Mouse (Mus musculus) liver, embryonic 16.5 days (tissue): Measurements from ENCODE around the gene Bace2. TPM values are rescaled to one million over a fixed set of nuclear protein-coding genes. Genes with fewer than 3 reads are reported as not detected.

Experiments used
- ATAC-seq: fragments of 200-750 bp; cut with Nextera tagmentation; 2 replicates; pipeline ENCODE4 v1.8.0; 2017; ENCODE audit warnings: low read depth, mild to moderate bottlenecking, moderate number of reproducible peaks, moderate library complexity
- H3K27ac ChIP-seq: fragments of 300-500 bp; sonication (generic); 2 replicates; pipeline ENCODE4 v1.5.1; 2014; ENCODE audit warnings: mild to moderate bottlenecking, low read length
- H3K27me3 ChIP-seq: fragments of 300-500 bp; sonication (generic); 2 replicates; pipeline ENCODE4 v1.6.1; 2014; ENCODE audit warnings: low read depth, low read length, mixed read lengths; ENCODE audit not compliant: control insufficient read depth, insufficient read depth
- H3K36me3 ChIP-seq: fragments of 300-500 bp; sonication (generic); 2 replicates; pipeline ENCODE4 v1.6.1; 2014; ENCODE audit warnings: mild to moderate bottlenecking; ENCODE audit not compliant: control insufficient read depth, insufficient read depth
- H3K4me1 ChIP-seq: fragments of 300-500 bp; sonication (generic); 2 replicates; pipeline ENCODE4 v1.6.1; 2014; ENCODE audit warnings: low read depth, low read length, mixed read lengths; ENCODE audit not compliant: control insufficient read depth
- H3K4me2 ChIP-seq: fragments of 300-500 bp; sonication (generic); 2 replicates; pipeline ENCODE4 v1.6.1; 2014; ENCODE audit warnings: low read depth, low read length, mixed read lengths
- H3K4me3 ChIP-seq: fragments of 300-500 bp; sonication (generic); 2 replicates; pipeline ENCODE4 v1.5.1; 2014; ENCODE audit warnings: low read depth, mild to moderate bottlenecking, low read length
- H3K9ac ChIP-seq: fragments of 300-500 bp; sonication (generic); 2 replicates; pipeline ENCODE4 v1.6.1; 2014; ENCODE audit warnings: low read depth, low read length
- H3K9me3 ChIP-seq: fragments of 300-500 bp; sonication (generic); replicated peaks from 2 replicates; pipeline ENCODE4 v1.6.1; 2016; ENCODE audit warnings: low read length; ENCODE audit not compliant: control insufficient read depth
- WGBS: fragments of 180-500 bp; shearing (Covaris S2); extraction: QIAGEN DNeasy Blood & Tissue Kit; methylation state at CpG from one replicate; pipeline ENCODE4 v1.1.7; 2014; ENCODE audit not compliant: insufficient replicate concordance; 5-methylcytosine and 5-hydroxymethylcytosine counted together
- polyA plus RNA-seq: library from polyadenylated mRNA; unstranded; fragments of >200 nt; fragmentation: Nextera tagmentation; extraction: Ambion mirVana; gene quantifications from 2 replicates; pipeline ENCODE4 v1.2.1, GENCODE M21; 2015

The Bace2 gene
- polyA plus RNA-seq, 1 experiment from 2014 or later: 6.7 TPM

DNA sequence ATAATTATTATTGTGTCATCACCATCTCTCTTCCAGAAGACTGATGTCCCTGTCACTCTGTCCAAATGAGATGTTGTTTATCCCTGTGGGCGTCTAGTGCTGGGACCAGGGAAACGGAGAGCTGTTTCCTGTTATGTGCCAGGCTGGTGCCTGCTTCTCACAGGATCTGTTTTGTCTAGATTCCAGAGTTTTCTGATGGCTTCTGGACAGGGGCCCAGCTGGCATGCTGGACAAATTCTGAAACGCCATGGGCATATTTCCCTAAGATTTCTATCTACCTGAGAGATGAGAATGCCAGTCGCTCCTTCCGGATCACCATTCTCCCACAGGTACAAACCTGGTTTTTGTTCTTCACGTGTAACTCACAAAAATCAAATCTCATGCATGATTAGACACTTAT, 65.1 kb downstream of the Bace2 start:
- H3K27me3 ChIP-seq: no peaks in the 10 kb centered on the region
- 56% methylated on average over 6 of the region's 6 CpGs for WGBS
- ATAC-seq: no peak
- H3K4me3 ChIP-seq: no peak overlapping the region
- H3K9ac ChIP-seq: no peak overlapping the region
- H3K4me1 ChIP-seq: no peaks in the 10 kb centered on the region
- no peak overlapping the region for H3K4me2 ChIP-seq
- no peak overlapping the region for H3K27ac ChIP-seq
- no peaks in the 10 kb centered on the region for H3K9me3 ChIP-seq
- H3K36me3 ChIP-seq: no peaks in the 10 kb centered on the region

DNA sequence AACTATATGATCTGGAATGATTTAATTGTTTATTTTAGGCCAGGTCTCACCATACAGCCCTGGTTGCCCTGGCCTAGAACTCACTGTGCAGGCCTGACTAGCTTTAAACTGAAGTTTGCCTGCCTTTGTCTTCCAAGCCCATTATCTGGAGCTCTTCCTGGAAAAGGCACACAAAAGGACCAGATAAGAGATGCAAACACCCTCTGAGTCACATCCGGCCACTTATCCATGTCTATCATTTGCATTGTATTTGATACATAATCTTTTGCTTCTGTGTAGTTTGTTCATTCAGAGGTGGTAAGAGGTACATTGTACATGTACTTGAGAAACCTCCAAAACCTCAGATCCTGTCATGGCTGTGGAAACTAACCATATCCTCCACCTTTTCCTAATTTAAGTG, 67.1 kb downstream of the Bace2 start:
- no peaks in the 10 kb centered on the region for H3K9me3 ChIP-seq
- no peak overlapping the region for H3K4me2 ChIP-seq
- no peak for ATAC-seq
- no peak overlapping the region for H3K9ac ChIP-seq
- H3K27ac ChIP-seq: no peak overlapping the region
- H3K36me3 ChIP-seq: no peaks in the 10 kb centered on the region
- 48% methylated on average over 1 of the region's 1 CpGs for WGBS
- H3K4me3 ChIP-seq: no peak overlapping the region
- no peaks in the 10 kb centered on the region for H3K4me1 ChIP-seq
- no peaks in the 10 kb centered on the region for H3K27me3 ChIP-seq

DNA sequence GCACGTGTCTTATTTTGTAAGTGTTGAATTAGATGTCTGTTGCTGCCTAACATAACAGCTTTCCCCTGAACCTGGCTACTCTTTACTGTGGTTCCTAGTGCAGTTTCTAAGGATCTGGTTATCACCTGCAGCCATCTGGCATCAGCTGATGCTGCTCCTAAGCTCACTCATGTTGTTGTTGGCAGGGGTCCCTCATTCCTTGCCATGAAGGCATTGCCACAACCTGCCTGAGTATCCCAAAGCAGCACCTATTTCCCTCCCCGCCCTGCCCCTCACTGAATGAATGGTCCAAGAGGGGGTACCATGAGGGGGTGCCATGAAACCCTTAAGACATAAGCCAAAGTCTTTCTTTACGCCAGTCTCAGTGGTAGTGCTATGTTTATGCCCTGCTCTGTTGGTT, 71.5 kb downstream of the Bace2 start:
- no peak for ATAC-seq
- Histone ChIP-seq H3K9ac (no peak overlapping the region), H3K27ac (no peak overlapping the region), H3K4me1 (no peaks in the 10 kb centered on the region), H3K36me3 (no peaks in the 10 kb centered on the region), H3K4me3 (no peak overlapping the region), H3K4me2 (no peak overlapping the region), H3K27me3 (no peaks in the 10 kb centered on the region), H3K9me3 (no peaks in the 10 kb centered on the region)
- 48% methylated on average over 3 of the region's 3 CpGs for whole genome bisulfite sequencing

DNA sequence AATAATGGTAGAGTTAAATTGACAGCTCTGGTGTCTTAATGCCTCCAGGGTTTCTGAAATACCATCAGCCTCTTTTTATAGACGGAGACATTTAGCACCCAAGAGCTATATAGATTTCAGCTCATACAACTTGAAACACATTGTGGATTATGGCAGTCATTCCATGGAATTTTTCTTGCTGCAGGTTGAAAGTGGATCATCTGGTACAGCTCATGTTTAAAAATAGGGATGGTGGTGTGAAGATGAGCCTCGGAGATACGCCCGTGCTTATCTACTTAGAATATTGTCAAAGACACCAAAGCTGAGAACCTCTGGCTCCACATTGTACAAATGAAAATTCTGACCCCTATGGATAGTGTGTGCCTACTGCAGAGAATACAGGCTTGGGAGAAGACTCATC, 73.5 kb downstream of the Bace2 start:
- Histone ChIP-seq H3K9me3 (no peaks in the 10 kb centered on the region), H3K4me3 (no peak overlapping the region), H3K9ac (no peak overlapping the region), H3K36me3 (no peaks in the 10 kb centered on the region), H3K4me1 (no peaks in the 10 kb centered on the region), H3K27ac (no peak overlapping the region), H3K4me2 (no peak overlapping the region), H3K27me3 (no peaks in the 10 kb centered on the region)
- 68% methylated on average over 4 of the region's 4 CpGs for WGBS
- ATAC-seq: no peak

DNA sequence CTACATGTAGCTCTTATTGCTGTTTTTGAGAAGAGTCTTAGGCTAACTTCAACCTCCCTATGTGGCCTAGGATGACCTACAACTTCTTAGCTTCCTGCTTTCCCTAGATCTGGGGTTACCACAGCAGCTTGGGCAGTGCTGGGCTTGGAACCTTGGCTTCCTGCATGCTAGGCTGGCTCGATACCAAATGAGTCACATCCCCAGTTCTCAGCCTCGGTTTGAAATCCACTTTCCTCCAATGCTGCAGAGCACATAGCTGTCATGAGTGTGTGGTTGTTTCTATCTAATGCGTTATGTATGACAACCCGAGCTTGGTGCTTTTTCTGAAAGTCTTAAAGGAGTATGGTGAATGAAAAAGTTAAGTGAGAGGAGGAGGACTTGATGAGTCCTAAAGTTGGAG, 74.8 kb downstream of the Bace2 start:
- no peak for ATAC-seq
- H3K9me3 ChIP-seq: no peaks in the 10 kb centered on the region
- H3K27ac ChIP-seq: no peak overlapping the region
- H3K4me2 ChIP-seq: no peak overlapping the region
- WGBS: 34% methylated on average over 4 of the region's 4 CpGs
- H3K27me3 ChIP-seq: no peaks in the 10 kb centered on the region
- no peaks in the 10 kb centered on the region for H3K36me3 ChIP-seq
- H3K4me1 ChIP-seq: no peaks in the 10 kb centered on the region
- H3K9ac ChIP-seq: no peak overlapping the region
- H3K4me3 ChIP-seq: no peak overlapping the region

DNA sequence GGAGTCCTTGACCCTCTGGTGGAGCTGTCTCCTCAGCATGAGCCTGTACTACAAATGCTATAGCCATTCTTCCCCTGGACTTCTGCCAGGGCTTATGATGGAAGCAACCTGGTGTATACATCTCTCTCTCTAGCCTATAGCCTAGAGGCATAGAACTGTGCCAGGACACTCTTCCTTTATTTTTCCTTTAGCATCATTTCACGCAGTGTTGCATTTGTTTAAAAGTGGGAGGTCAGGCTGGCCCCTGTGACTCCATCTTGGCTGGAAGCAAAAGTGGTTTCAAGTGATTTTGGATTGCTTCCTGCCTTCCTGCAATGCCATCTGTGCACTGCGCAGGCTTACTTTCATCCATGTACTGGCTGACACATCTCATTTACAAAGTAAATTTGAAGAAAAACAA, 77.7 kb downstream of the Bace2 start:
- no peak overlapping the region for H3K9ac ChIP-seq
- no peak overlapping the region for H3K27ac ChIP-seq
- no peak overlapping the region for H3K4me2 ChIP-seq
- WGBS: 63% methylated on average over 2 of the region's 2 CpGs
- no peak for ATAC-seq
- H3K4me3 ChIP-seq: no peak overlapping the region
- no peaks in the 10 kb centered on the region for H3K9me3 ChIP-seq
- H3K36me3 ChIP-seq: no peaks in the 10 kb centered on the region
- no peaks in the 10 kb centered on the region for H3K27me3 ChIP-seq
- no peaks in the 10 kb centered on the region for H3K4me1 ChIP-seq

DNA sequence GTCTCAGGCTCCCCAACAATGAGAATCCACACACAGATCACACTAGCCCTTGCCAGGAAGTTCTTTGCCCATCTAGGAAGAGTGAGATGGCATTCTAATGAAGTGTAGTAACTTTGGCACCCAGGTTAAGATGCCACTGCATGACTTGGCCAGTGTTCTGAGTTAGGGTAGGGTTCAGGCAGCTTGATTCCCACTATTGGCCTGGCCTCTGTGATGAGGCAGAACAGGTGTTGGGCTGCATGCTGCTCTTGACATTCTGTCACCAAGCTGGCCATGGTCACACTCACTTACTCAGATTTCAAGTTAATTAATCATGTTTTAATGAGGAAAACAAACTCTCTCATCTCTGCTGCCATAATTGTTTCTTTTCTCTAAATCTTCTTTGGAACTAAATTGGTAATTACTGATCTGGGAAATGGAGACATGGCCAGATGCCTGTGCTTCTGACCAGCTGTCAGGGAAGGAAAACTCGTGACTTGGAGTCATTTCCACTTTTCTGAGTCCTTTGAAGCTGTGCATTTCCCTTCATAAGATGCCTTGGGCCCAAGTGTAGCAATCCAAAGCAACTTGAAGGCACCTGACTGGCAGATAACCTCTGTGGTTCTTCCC, 81.0 kb downstream of the Bace2 start:
- no peak overlapping the region for H3K9ac ChIP-seq
- H3K9me3 ChIP-seq: no peaks in the 10 kb centered on the region
- H3K27ac ChIP-seq: no peak overlapping the region
- H3K4me1 ChIP-seq: no peaks in the 10 kb centered on the region
- no peak for ATAC-seq
- H3K4me2 ChIP-seq: no peak overlapping the region
- H3K4me3 ChIP-seq: no peak overlapping the region
- H3K36me3 ChIP-seq: no peaks in the 10 kb centered on the region
- 32% methylated on average over 1 of the region's 1 CpGs for WGBS
- no peaks in the 10 kb centered on the region for H3K27me3 ChIP-seq

DNA sequence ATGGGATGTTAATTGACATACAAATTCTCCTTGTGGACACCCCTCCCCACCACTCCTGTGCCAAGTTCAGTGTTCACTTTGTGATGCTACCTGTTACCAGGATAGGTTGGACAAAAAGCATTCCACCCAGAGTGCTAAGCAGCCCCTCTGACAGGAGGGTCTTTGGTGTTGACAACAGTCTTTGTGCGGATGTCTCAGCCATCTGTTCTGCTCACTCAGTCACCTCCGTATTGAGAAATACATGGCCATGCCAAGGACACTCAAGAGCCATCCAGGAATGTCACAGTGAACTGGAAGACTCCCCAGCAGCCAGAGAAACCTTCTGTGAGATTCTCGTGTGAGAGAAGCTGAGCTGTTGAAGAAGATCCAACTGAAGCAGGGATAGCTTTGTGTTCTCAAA, 81.6 kb downstream of the Bace2 start:
- WGBS: 49% methylated on average over 3 of the region's 3 CpGs
- Histone ChIP-seq H3K36me3 (no peaks in the 10 kb centered on the region), H3K9me3 (no peaks in the 10 kb centered on the region), H3K9ac (no peak overlapping the region), H3K4me3 (no peak overlapping the region), H3K27ac (no peak overlapping the region), H3K27me3 (no peaks in the 10 kb centered on the region), H3K4me2 (no peak overlapping the region), H3K4me1 (no peaks in the 10 kb centered on the region)
- ATAC-seq: no peak

DNA sequence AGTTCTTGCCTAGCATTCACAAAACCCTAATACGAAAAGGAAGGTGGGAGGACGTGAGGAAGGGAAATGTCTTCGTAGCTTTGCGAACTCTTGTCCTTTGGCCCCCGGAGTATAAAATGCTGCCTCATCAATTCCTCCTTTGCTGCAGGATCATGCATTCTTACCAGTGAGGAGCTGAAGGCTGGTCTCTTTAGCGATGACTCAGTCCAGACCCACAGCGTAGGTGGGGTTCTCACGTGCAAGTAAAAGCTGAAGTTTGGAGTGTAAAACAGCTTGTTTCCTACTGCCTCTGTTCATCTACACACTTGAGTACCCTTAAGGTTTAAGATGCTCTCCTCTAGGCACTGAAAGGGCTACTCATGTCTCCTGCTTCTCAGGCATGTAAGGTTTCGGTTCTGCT, 85.4 kb downstream of the Bace2 start:
- H3K4me1 ChIP-seq: no peaks in the 10 kb centered on the region
- no peaks in the 10 kb centered on the region for H3K36me3 ChIP-seq
- H3K9ac ChIP-seq: no peak overlapping the region
- H3K4me3 ChIP-seq: no peak overlapping the region
- no peak overlapping the region for H3K4me2 ChIP-seq
- WGBS: 65% methylated on average over 9 of the region's 9 CpGs
- no peak for ATAC-seq
- no peaks in the 10 kb centered on the region for H3K9me3 ChIP-seq
- no peaks in the 10 kb centered on the region for H3K27me3 ChIP-seq
- H3K27ac ChIP-seq: no peak overlapping the region
